In the genomic region with DNA sequence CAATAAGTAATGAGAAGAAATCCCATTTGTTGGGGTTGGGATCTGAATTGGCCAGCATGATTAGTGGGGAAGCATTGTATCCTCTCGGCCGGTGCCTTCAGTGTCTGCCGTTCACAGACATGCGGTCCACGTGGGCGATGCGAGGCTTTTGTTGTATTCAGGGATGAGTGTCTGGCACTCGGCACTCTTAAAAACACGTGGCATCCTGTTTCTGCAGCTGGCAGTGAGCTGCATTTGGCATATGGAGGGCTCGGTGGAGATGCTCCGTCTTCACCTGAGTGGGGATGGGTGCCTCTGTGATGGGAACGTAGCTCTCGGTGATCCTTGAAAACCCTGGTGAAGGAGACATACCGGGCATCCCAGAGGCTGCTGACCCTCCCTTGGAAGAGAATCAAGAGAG, we compare ENCODE assay signal across 15 mouse cellular contexts. TPM values are rescaled to one million over a fixed set of nuclear protein-coding genes. Genes with fewer than 3 reads are reported as not detected.
DNase-seq lines count a peak whose midpoint lies in the region; ATAC-seq and TF ChIP-seq lines count a peak whose summit lies in the region.
"Had no signal": no experiment of that assay in that cellular context is flagged by ENCODE, and none has a peak within 500 bp of the region (broad histone marks: within the 10 kb centered on the region; RNA-seq: fewer than 3 reads in every experiment).

No protein-coding gene starts in this region.

- peaks cover 34% of the 10 kb centered on the region; the same call in 1 of the 2 replicates for H3K36me3 ChIP-seq in forebrain, embryonic 13.5 days (ENCODE audit: poor library complexity, severe bottlenecking)
- peaks cover 9% of the 10 kb centered on the region for H3K36me3 ChIP-seq in forebrain, embryonic 12.5 days (replicated peaks)

- 41% methylated on average over 14 of the region's 14 CpGs for WGBS in forebrain, embryonic 13.5 days
- 53% methylated on average over 14 of the region's 14 CpGs for WGBS in forebrain, embryonic 12.5 days
- WGBS in lung, adult 2 months: 89% methylated on average over 14 of the region's 14 CpGs

- no peak overlapping the region for H3K27ac ChIP-seq in forebrain, embryonic 13.5 days
- H3K27ac ChIP-seq in forebrain, embryonic 12.5 days: no peak overlapping the region
- no peak overlapping the region; the same call in 1 of the 2 replicates for H3K27ac ChIP-seq in left cerebral cortex, adult 2 months
- H3K27ac ChIP-seq: heart, embryonic 10.5 days; limb, embryonic 15.5 days had no signal

- no peak overlapping the region for H3K4me3 ChIP-seq in forebrain, embryonic 13.5 days
- no peak overlapping the region for H3K4me3 ChIP-seq in forebrain, embryonic 12.5 days (replicated peaks)
- no peak overlapping the region for H3K4me3 ChIP-seq in left cerebral cortex, adult 2 months
- no peak overlapping the region for H3K4me3 ChIP-seq in lung, adult 2 months (replicated peaks; ENCODE audit: extremely low read depth, low read depth, low read length)
- H3K4me3 ChIP-seq: heart, embryonic 10.5 days; limb, embryonic 15.5 days had no signal

- 0 out of 2 replicates have a peak, but pooled peaks have one; percentile 19 for ATAC-seq in forebrain, embryonic 13.5 days
- no peak for ATAC-seq in forebrain, embryonic 12.5 days (ENCODE audit: low FRiP score)
- ATAC-seq: intestine, embryonic 16.5 days had no signal

- TF ChIP-seq CTCF in left cerebral cortex, adult 2 months (IDR thresholded peaks at IDR 0.05): no peak
- no peak for TF ChIP-seq CTCF in lung, adult 2 months (IDR thresholded peaks at IDR 0.05; ENCODE audit: insufficient read depth, low read length)

- no peaks in the 10 kb centered on the region for H3K27me3 ChIP-seq in forebrain, embryonic 13.5 days
- peaks cover 4% of the 10 kb centered on the region; the same call in 1 of the 2 replicates for H3K27me3 ChIP-seq in forebrain, embryonic 12.5 days
- H3K27me3 ChIP-seq: CH12.LX; limb, embryonic 15.5 days had no signal

- no peak overlapping the region for H3K4me2 ChIP-seq in forebrain, embryonic 13.5 days
- H3K4me2 ChIP-seq in forebrain, embryonic 12.5 days: no peak overlapping the region
- H3K4me2 ChIP-seq: limb, embryonic 15.5 days had no signal

- TF ChIP-seq POLR2A in lung, adult 2 months (IDR thresholded peaks at IDR 0.05; ENCODE audit: borderline replicate concordance, extremely low read depth, low read depth, low read length): no peak

- no peak overlapping the region for H3K9ac ChIP-seq in forebrain, embryonic 13.5 days
- H3K9ac ChIP-seq in forebrain, embryonic 12.5 days: no peak overlapping the region
- H3K9ac ChIP-seq: limb, embryonic 15.5 days had no signal

- peaks cover 53% of the 10 kb centered on the region for H3K4me1 ChIP-seq in forebrain, embryonic 13.5 days
- peaks cover 42% of the 10 kb centered on the region for H3K4me1 ChIP-seq in forebrain, embryonic 12.5 days
- H3K4me1 ChIP-seq in lung, adult 2 months (ENCODE audit: control insufficient read depth, insufficient read depth, low read length): peaks cover 6% of the 10 kb centered on the region; the same call in 1 of the 2 replicates

- no peaks in the 10 kb centered on the region for H3K9me3 ChIP-seq in forebrain, embryonic 13.5 days (replicated peaks)
- no peaks in the 10 kb centered on the region for H3K9me3 ChIP-seq in forebrain, embryonic 12.5 days
- H3K9me3 ChIP-seq: heart, embryonic 10.5 days; limb, embryonic 15.5 days had no signal

- intact Hi-C loops in left cerebral cortex, adult 2 months (cut with DNase I): loop anchor here (2.0 kb wide), 1 partner anchor 43 kb away; no protein-coding TSS in a partner anchor
- intact Hi-C loops in left cerebral cortex, postnatal 4 days (cut with DNase I): no loop called here
- intact Hi-C loops in left cerebral cortex, postnatal 36 days (cut with DNase I): no loop called here

- DNase-seq in left cerebral cortex, adult 2 months (ENCODE audit: extremely low spot score in 1 of 2, low spot score in 2 of 2): peak; percentile 51 to 59
- DNase-seq in left cerebral cortex, postnatal 4 days: no peak
- peak; percentile 68 for DNase-seq in left cerebral cortex, postnatal 36 days (ENCODE audit: low spot score in 2 of 2)
- no peak for DNase-seq in retina, embryonic 14.5 days (ENCODE audit: low spot score)
- no peak for DNase-seq in T-cell, adult 2 months (ENCODE audit: low spot score)
- no peak for DNase-seq in lung, adult 2 months
- DNase-seq: cerebellum, adult 9-11 months; embryo, embryonic 11 days; lung, adult 18-20 months had no signal

RNA-seq across cellular contexts. Expression of a gene that starts 46.6 kb away (rescaled TPM):
- polyA plus RNA-seq in forebrain, embryonic 13.5 days (2015; fragmentation: Nextera tagmentation; extraction: Ambion mirVana): 19.5 and 28.3 TPM in 2 replicates
- 31.1 and 33.1 TPM in 2 replicates for polyA plus RNA-seq in forebrain, embryonic 12.5 days (2016; fragmentation: Nextera tagmentation; extraction: Ambion mirVana)
- 10 to 100 TPM; 32.8 to 34.7 TPM for total RNA-seq in left cerebral cortex, adult 2 months (2021)
- total RNA-seq in left cerebral cortex, postnatal 4 days (2021): 10 to 100 TPM; 49.9 to 86.2 TPM
- 10 to 100 TPM; 19.0 to 39.3 TPM for total RNA-seq in left cerebral cortex, postnatal 36 days (2021)
- polyA plus RNA-seq in lung, adult 2 months (2012; rRNA removed): 21.6 and 27.8 TPM in 2 replicates

Comparison
In these comparisons a context has a peak if more than half of its experiments do, and no peak if none do; other contexts are left out.
1. DNase-seq: peak in left cerebral cortex, adult 2 months (2 of 2) and left cerebral cortex, postnatal 36 days (2 of 2); none in left cerebral cortex, postnatal 4 days (single experiment), retina, embryonic 14.5 days (single experiment), T-cell, adult 2 months (single experiment) and lung, adult 2 months (single experiment).